Mouse (Mus musculus) testis, adult 2 months (tissue): Measurements from ENCODE around the gene Lep. TPM values are rescaled to one million over a fixed set of nuclear protein-coding genes. Genes with fewer than 3 reads are reported as not detected.
A peak's percentile ranks its signal among the peaks of the same experiment; 100 is the strongest.

ENCODE experiments used
- H3K27ac ChIP-seq: fragments of 200-500 bp; 2 replicates; pipeline ENCODE4 v1.5.1; 2012; ENCODE audit warnings: low read depth, low read length; ENCODE audit not compliant: control insufficient read depth, insufficient read depth
- H3K27me3 ChIP-seq: fragments of 200-500 bp; 2 replicates; pipeline ENCODE4 v1.6.1; 2012; ENCODE audit warnings: mild to moderate bottlenecking, low read length, moderate library complexity; ENCODE audit not compliant: control insufficient read depth, insufficient read depth
- H3K36me3 ChIP-seq: fragments of 200-500 bp; 2 replicates; pipeline ENCODE4 v1.6.1; 2012; ENCODE audit warnings: mild to moderate bottlenecking, low read length; ENCODE audit not compliant: control insufficient read depth, insufficient read depth
- H3K4me1 ChIP-seq: fragments of 200-500 bp; 2 replicates; pipeline ENCODE4 v1.6.1; 2012; ENCODE audit warnings: low read length; ENCODE audit not compliant: control insufficient read depth, insufficient read depth
- H3K4me3 ChIP-seq: fragments of 200-500 bp; 2 replicates; pipeline ENCODE4 v1.5.1; 2012; ENCODE audit warnings: low read depth, mild to moderate bottlenecking, low read length, moderate library complexity, mixed read lengths; ENCODE audit not compliant: control insufficient read depth
- CTCF ChIP-seq: fragments of 200-500 bp; IDR thresholded peaks from 2 replicates; pipeline ENCODE4 v1.5.1; 2012; ENCODE audit warnings: low read depth, mild to moderate bottlenecking, inconsistent platforms, low read length, moderate library complexity; ENCODE audit not compliant: control insufficient read depth, insufficient read depth, insufficient replicate concordance
- POLR2A ChIP-seq: fragments of 200-500 bp; IDR thresholded peaks from 2 replicates; pipeline ENCODE4 v1.6.1; 2012; ENCODE audit warnings: low read depth, mild to moderate bottlenecking, inconsistent platforms, low read length, moderate library complexity; ENCODE audit not compliant: control insufficient read depth
- polyA plus RNA-seq: library from polyadenylated mRNA; depleted of rRNA; stranded (reverse); fragments of >200 nt; gene quantifications from 2 replicates; pipeline ENCODE4 v1.2.3, GENCODE M21; 2012

The Lep gene
- polyA plus RNA-seq, 1 experiment: 1.0 TPM

- H3K4me3 ChIP-seq: no peak overlapping the region
- TF ChIP-seq CTCF (no peak), POLR2A (no peak)
- no peak overlapping the region for H3K27ac ChIP-seq
- H3K36me3 ChIP-seq: no peaks in the 10 kb centered on the region
- no peaks in the 10 kb centered on the region for H3K27me3 ChIP-seq
- H3K4me1 ChIP-seq: peaks cover 13% of the 10 kb centered on the region
These were observed 38.5 kb upstream of the Lep start for GRCm38 (mm10) chr6:29021501-29021900.

- Histone ChIP-seq H3K27ac (no peak overlapping the region), H3K4me1 (peaks cover 11% of the 10 kb centered on the region), H3K36me3 (no peaks in the 10 kb centered on the region), H3K27me3 (no peaks in the 10 kb centered on the region), H3K4me3 (no peak overlapping the region)
- no peak for TF ChIP-seq POLR2A
- no peak for TF ChIP-seq CTCF
These were observed 37.9 kb upstream of the Lep start for GRCm38 (mm10) chr6:29022115-29022514.

GRCm38 (mm10) chr6:29023206-29023967 is 36.6 kb upstream of the Lep start:
- H3K36me3 ChIP-seq: no peaks in the 10 kb centered on the region
- no peaks in the 10 kb centered on the region for H3K27me3 ChIP-seq
- TF ChIP-seq POLR2A (no peak), CTCF (peak; percentile 21; the same call in 1 of the 2 replicates)
- H3K27ac ChIP-seq: no peak overlapping the region
- peaks cover 11% of the 10 kb centered on the region for H3K4me1 ChIP-seq
- no peak overlapping the region for H3K4me3 ChIP-seq

GRCm38 (mm10) chr6:29024000-29024417 is 36.0 kb upstream of the Lep start:
- TF ChIP-seq POLR2A: no peak
- peak; percentile 99 for TF ChIP-seq CTCF
- Histone ChIP-seq H3K4me3 (peak overlapping the region; percentile 12; the same call in 1 of the 2 replicates), H3K36me3 (no peaks in the 10 kb centered on the region), H3K27me3 (no peaks in the 10 kb centered on the region), H3K27ac (no peak overlapping the region), H3K4me1 (peaks cover 11% of the 10 kb centered on the region)

GRCm38 (mm10) chr6:29025796-29026482 is 34.1 kb upstream of the Lep start:
- Histone ChIP-seq H3K36me3 (no peaks in the 10 kb centered on the region), H3K4me3 (no peak overlapping the region), H3K27ac (no peak overlapping the region), H3K4me1 (peaks cover 11% of the 10 kb centered on the region), H3K27me3 (no peaks in the 10 kb centered on the region)
- TF ChIP-seq POLR2A: no peak
- no peak for TF ChIP-seq CTCF

- no peak overlapping the region for H3K4me3 ChIP-seq
- no peaks in the 10 kb centered on the region for H3K36me3 ChIP-seq
- TF ChIP-seq POLR2A (no peak), CTCF (no peak)
- H3K27ac ChIP-seq: no peak overlapping the region
- peaks cover 11% of the 10 kb centered on the region for H3K4me1 ChIP-seq
- no peaks in the 10 kb centered on the region for H3K27me3 ChIP-seq
These were observed 33.3 kb upstream of the Lep start for GRCm38 (mm10) chr6:29026766-29027165.

- H3K27ac ChIP-seq: no peak overlapping the region
- TF ChIP-seq POLR2A (no peak), CTCF (no peak)
- H3K4me1 ChIP-seq: peaks cover 10% of the 10 kb centered on the region
- no peaks in the 10 kb centered on the region for H3K27me3 ChIP-seq
- H3K4me3 ChIP-seq: no peak overlapping the region
- no peaks in the 10 kb centered on the region for H3K36me3 ChIP-seq
These were observed 31.9 kb upstream of the Lep start for GRCm38 (mm10) chr6:29028129-29028528.

- no peaks in the 10 kb centered on the region for H3K36me3 ChIP-seq
- no peaks in the 10 kb centered on the region for H3K27me3 ChIP-seq
- no peaks in the 10 kb centered on the region for H3K4me1 ChIP-seq
- no peak for TF ChIP-seq CTCF
- TF ChIP-seq POLR2A: no peak
- H3K4me3 ChIP-seq: no peak overlapping the region
- no peak overlapping the region for H3K27ac ChIP-seq
These were observed 30.5 kb upstream of the Lep start for GRCm38 (mm10) chr6:29029521-29029920.
